Mouse (Mus musculus) liver, adult (tissue): ENCODE results near the gene Slc17a4.

Source experiments
- GATA4 ChIP-seq: IDR thresholded peaks from 2 replicates; pipeline ENCODE4 v1.6.1; 2014; ENCODE audit warnings: mild to moderate bottlenecking, low read length; ENCODE audit not compliant: insufficient replicate concordance

Slc17a4 gene

GRCm38 (mm10) chr13:23867000-23867399, 47.8 kb downstream of the Slc17a4 start:
- TF ChIP-seq GATA4, result no peak

GRCm38 (mm10) chr13:23866086-23866710, 48.6 kb downstream of the Slc17a4 start:
- no peak for TF ChIP-seq GATA4

GRCm38 (mm10) chr13:23864711-23865110, 50.1 kb downstream of the Slc17a4 start:
- no peak for TF ChIP-seq GATA4

- no peak for TF ChIP-seq GATA4
Measured at GRCm38 (mm10) chr13:23861815-23862214, 53.0 kb downstream of the Slc17a4 start.

GRCm38 (mm10) chr13:23856401-23856800, 58.4 kb downstream of the Slc17a4 start:
- TF ChIP-seq GATA4, result no peak

GRCm38 (mm10) chr13:23849299-23849698, 65.5 kb downstream of the Slc17a4 start:
- no peak for TF ChIP-seq GATA4
